Mouse (Mus musculus) lung, adult 2 months (tissue): ENCODE results near the gene Arpp21.

ENCODE experiments used
- CTCF ChIP-seq: fragments of 200-500 bp; IDR thresholded peaks from 2 replicates; pipeline ENCODE4 v1.5.1; 2011; ENCODE audit warnings: mild to moderate bottlenecking, low read length, control low read depth; ENCODE audit not compliant: insufficient read depth
- POLR2A ChIP-seq: fragments of 200-500 bp; IDR thresholded peaks from 2 replicates; pipeline ENCODE4 v1.6.1; 2011; ENCODE audit warnings: low read depth, mild to moderate bottlenecking, control low read depth, low read length, borderline replicate concordance; ENCODE audit errors: extremely low read depth

GRCm38 (mm10) chr9:112180006-112180405 is 55.7 kb downstream of the Arpp21 start:
- no peak for TF ChIP-seq POLR2A
- no peak for TF ChIP-seq CTCF
